Mouse (Mus musculus) regulatory T cell (primary cell): Measurements from ENCODE around the gene Klk4.

Source experiments
- in situ Hi-C: fragments of 300-600 bp; cut with MboI, MseI; formaldehyde crosslinking; loops from one replicate; pipeline ENCODE4 v1.15.1; 2025; ENCODE audit warnings: high pct_unique_total_duplicates

Klk4 gene

DNA sequence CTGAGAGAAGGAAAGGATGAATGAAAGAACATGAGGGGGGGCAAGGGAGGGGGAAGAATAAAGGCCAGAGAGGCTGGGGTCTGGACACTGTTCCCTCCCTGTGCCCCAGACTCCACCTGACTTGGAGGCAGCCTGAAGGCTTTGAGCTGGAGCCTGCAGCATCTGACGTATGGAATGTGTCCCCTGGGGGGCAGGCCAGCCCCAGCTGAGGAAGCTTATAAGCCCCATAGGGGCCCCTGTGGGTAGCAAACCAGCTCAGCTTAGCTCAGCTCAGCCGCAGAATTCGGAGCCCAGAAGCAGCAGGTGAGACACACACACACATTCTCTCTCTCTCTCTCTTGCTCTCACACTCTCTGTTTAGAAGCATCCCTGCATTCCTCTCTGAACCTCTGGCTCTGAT, at the start of gene Klk4:
Klk4 (plus strand) TSS at position 249 of the 400 bp plus-strand sequence.
- in situ Hi-C loops, result loop anchor here (5.0 kb wide), 1 partner anchor 199 kb away; no protein-coding TSS in a partner anchor

DNA sequence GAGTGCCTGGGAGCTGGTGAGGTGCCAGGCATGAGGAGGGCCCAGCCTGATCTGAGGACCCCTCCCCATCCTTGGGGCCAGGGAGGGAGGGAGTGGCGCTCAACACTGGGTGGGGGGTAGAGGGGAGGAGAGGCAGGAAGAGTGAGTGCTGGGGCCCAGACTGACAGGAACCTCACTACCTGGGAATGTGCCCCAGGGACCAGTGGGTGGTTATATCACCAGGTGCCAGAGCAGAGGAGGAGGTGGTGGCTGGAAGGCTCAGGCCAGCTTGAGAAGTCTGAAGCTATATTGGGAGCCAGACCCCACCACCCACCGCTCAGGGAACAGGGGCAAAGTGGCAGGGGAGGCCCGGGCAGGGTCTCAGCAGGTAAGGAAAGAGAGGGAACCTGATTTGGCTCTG, 39.3 kb upstream of the Klk4 start, which contains the start of gene Klk5:
Klk5 (plus strand) TSS at position 271 of the 400 bp plus-strand sequence.
- in situ Hi-C loops, result no loop called here

DNA sequence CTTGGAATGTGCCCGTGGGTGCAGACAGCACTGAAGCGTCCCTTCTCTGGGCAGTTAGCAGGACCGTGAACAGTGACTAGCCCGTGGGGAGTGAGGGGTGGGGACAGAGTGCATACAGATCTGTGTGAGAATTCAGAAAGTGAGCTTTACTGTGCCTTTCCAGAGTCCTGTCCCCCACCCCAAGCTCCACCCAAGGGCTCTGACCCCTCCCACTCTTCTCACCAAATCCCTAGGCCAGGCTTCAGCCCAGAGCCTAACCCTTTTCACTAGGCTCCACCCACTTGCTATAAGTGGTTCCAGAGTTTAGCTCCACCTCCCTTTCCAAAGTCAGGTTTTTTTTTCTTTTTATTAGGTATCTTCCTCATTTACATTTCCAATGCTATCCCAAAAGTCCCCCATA, 37.2 kb upstream of the Klk4 start:
- in situ Hi-C loops, result no loop called here

DNA sequence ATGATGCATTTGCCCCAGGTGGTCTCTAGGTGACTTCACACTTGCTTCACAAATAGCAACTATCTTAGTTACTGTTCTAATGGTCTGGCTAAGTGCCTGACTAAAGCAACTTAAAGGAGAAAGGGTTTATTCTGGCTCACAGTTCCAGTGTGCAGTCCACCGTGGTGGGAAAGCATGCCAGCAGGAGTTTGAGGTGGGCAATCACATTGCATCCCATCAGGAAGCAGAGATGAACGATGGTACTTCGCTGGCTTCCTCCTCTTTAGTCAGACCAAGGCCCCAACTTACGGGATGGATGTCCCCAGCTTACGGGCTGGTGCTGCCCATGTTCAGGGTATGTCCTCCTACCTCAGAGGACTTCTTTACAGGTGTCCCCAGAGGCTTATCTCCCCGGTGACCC, 29.3 kb upstream of the Klk4 start:
- in situ Hi-C loops, result no loop called here

DNA sequence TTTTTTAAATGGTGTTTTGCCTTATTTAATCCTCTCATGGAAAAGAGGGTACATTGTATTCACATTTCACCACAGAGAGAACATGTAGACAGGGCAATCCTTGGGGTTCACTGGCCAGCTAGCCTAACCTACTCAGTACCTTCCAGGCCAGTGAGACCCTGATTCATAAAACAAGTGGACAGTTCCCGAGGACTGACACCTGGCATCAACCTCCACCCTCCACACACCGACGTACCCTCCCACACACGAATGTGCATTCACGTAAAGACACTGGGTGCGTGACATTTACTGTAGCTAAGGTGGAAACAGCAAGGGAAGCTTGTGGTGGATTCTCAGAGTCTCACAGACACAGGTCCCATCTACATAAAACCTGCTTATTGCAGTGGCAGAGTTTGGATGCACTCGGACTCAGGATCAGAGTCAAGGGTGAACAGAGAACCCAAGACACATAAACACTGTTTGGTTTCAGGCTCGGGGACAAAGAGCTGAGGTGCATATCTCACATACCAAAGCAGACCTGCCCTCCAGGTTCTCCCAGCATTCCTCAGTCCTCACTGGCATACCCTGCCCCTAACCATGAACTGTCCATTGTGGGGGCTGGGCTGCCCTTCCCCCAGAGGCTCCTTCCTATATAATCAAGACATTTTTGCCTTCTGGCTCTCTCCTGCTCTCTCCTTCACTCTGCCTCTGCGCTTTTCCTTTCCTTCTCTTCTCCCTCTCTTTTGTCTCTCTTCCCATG, 26.1 kb upstream of the Klk4 start:
- in situ Hi-C loops, result no loop called here

DNA sequence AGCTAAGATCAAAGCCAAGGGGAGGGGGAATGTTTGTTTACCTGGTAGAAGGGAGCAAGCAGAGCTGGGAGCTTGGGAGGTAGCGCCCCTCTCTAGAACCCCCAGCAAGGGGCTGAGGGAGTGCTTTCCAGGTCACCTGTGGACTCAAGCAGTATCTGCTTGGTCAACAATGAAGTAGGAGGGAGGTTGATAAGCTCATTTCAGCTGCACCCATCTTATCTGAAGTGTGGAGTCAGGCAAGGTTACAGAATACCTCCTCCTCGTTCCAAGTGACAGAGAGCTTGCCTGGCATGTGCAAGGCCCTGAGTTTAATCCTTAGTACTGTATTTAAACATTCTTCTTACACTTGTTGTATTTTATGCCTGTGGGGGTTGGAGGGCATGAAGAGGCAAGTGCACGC, 25.3 kb upstream of the Klk4 start:
- in situ Hi-C loops, result no loop called here

DNA sequence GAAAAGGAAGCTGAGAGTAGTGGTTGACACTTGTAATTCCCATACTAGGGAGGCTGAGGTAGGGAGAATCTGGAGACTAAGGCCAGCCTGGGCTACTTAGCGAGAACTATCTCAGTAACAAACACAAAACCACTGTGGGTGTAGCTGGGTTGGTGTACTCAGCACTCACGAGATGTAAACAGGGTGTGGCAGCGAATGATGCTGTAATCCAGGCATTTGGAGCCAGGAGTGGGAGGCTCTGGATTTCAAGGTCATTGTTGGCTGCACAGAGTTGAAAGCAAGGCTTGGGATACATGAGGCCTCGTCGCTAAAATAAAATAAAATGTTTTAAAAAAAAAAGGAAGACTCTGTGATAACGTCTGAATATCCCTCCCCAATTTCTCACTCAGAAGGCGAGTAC, 24.7 kb upstream of the Klk4 start:
- in situ Hi-C loops, result no loop called here

DNA sequence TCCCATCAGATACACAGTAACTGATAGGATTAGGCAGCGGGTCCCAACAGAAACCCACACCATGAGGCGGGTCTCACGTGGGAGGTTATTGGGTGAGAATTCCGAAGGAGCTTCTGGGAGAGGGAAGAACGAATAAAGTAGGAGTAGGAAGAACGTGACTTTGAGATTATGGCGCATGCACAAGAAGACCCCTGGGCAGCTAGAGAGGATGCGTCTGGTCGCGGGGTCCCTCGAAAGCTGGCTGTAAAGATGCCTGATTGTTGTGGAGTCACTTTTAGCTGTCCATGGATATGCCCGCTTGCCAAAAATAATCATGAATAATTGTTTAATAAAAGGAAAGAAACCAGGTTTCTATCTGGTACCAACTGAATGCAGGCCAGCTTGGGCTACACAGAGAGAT, 23.5 kb upstream of the Klk4 start:
- in situ Hi-C loops, result no loop called here

DNA sequence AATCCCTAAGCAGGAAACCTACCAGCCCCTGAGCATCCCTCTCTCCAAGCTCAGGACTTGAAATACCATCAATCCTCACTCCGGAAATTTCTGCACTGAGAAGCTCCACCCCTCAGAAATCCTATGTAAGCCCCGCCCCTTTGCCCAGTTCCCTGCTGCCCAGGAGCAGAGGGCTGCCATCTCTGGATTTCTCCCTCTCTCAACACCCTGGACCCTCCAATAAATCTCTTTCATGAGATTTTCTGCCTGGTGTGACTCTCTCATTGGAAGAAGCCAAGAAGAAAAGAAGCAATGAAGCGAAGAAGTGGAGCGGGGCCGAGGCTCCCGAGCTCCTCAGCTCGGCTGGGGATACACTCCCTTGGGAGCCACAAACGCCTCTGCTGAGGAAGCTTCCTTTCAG, 20.5 kb upstream of the Klk4 start:
- in situ Hi-C loops, result no loop called here

DNA sequence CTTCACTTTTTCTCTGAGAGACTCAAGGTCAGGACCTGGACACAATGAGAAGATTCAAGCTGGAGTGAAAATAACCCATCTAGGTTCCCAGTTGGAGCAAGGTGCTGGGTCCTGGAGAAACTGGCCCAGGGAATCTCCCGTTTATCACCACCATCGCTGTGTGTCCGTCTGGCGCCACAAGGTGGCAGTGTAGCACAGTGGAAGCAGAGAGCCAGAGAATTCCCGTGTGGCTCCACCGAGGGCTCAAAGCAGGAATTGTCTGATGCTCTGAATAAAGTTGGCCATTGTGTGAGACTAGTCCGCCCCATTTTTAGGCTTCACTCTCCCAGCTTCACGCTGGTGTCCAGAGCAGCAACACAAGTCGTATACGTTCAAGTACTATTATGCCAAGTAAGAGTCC, 7.7 kb upstream of the Klk4 start:
- in situ Hi-C loops, result no loop called here

DNA sequence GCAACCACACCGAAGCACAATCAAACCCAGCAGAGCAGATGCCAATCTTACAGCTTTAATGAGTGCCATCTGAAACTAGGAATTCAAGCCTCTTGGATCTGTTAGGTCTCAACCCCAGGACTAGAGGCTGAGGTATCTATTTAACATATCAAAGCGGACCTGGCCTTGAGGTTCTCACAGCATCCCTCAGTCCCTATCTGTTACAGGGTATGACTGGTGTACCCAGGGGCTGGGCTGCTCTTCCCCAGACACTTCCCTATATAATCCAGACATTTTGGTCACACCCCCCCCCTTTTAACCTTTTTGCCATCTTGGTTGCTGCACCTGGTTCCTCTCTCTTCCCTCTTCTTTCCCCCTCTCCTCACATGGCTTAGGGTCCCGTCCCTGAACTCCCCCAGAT, 7.3 kb upstream of the Klk4 start:
- in situ Hi-C loops, result no loop called here

DNA sequence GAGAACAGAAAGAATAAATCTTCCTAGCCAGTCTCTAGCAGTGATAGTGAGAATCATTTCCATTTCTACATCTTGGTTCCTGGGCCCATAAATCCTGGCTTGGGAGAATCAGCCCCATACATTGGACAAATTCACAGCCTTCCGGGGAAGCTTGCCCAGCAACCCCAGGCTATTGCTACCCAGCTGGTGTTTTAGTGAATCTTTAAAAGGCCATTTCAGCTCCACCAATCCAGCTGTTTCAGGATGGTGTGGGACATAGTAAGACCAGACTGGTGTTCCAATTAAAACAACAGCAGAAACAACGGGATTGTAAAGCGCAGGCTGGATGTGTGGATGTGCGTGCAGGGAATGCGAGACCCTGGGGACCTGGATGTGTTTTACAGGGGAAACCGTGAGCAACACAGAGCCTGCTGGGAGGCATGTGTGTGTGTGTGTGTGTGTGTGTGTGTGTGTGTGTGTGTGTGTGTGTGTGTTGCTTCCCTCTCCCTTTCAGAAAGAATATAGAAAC, 6.0 kb upstream of the Klk4 start:
- in situ Hi-C loops, result no loop called here

DNA sequence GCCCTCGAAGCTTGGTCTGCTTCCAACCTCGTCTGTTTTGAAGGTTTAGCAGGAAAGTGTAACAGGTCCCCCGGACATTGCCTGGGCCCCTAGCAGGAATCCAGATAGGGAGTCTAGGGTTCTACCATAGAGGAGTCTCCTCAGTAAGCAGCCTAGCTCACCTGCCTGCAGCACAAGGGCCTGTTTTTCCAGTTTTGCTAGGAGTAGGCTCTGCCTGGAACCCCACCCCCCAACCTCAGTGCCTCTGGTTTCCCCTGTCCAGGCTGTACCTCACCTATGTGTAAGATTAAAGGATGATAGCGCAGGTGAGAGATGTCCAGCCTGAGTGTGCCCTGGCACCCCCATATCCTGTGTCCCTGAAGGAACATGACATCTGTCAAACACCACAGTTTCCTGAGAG, 4.5 kb upstream of the Klk4 start:
- in situ Hi-C loops, result no loop called here

DNA sequence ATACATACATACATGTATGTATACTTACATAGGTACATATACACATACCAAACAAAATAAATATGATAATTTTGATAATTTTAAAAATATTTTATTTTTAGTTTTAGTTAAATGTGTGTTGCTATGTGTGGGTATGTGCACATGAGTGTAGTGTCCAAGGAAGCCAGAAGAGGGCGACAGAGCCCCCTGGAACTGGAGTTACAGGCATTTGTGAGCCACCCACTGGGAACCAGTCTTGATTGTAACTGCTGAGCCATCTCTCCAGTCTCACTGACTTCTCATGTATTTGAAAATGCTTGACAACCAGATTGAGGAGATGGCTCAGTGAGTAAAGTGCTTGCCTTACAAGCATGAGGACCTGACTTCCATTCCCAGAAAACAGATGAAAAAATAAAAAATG, 2.7 kb upstream of the Klk4 start:
- in situ Hi-C loops, result no loop called here

DNA sequence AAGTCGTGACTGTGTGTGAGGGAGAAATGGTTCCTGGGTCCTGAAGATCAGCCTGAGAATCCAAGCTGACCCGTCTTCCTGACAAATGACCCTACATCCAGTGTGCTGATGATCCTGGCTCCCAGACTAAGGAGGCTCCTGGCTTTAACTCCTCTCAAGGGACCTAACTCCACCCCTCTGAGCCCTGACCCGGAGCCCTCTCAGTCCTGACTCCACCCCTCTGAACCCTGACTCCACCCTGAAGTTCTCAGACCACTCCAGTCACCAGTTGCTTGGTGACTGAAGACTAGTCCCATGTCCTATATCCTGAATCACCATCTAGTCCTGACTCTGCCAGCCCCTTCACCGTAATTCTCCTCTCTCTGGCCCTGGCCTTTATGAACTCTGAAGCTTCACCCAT, 1.4 kb downstream of the Klk4 start:
- in situ Hi-C loops, result loop anchor here (5.0 kb wide), 1 partner anchor 200 kb away; no protein-coding TSS in a partner anchor

DNA sequence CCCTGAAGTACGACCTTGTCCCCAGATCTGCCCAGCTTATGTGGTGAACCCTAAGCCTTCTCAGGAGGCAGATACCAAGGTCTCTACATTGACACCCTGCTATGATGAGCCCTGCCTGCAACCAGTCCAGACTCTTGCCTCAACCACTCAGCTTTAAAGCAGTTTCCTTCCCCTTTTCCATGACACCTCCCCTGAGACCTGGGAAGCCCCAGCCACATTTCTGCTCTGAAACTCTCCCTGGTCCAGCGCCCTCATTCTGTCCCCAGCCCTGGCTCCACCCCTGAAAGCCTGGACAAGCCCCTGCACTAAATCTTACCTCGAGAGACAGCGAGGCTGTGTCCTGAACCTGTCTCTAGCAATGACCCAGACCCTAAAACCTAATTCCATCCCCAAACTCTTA, 1.9 kb downstream of the Klk4 start:
- in situ Hi-C loops, result loop anchor here (5.0 kb wide), 1 partner anchor 201 kb away; no protein-coding TSS in a partner anchor

DNA sequence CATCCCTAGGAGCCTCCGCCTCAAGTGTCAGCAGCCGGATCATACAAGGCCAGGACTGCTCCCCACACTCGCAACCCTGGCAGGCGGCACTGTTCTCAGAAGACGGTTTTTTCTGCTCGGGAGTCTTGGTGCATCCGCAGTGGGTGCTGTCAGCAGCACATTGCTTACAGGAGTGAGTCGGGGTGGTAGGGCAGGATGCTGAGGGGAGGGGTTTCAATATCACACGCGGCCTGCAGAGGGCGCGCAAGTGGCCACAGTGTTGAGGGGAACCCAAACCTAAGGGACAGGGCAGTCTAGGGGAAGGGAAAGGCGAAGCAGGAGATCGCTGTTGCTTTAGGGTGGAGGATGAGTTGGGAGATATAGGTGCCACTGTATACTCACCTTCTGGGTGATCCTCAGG, 2.6 kb downstream of the Klk4 start:
- in situ Hi-C loops, result loop anchor here (5.0 kb wide), 1 partner anchor 201 kb away; no protein-coding TSS in a partner anchor

DNA sequence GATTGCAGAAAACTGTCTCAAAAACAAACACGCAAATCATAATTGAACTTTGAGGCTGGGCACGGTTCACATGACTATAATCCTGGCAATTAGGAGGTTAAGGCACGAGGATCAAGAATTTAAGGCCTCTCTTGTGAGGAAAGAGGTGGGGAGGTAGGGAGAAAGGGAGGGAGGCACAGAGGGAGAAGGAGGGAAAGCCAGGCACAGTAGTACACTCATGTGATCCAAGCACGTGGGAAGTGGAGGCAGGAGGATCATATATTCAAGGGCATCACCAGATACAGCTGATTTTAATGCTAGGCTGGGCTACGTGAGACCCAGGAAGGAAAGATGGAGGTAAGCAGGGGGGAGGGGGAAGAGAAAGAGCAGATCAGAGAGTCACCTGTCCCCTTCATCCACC, 10.4 kb downstream of the Klk4 start:
- in situ Hi-C loops, result no loop called here

DNA sequence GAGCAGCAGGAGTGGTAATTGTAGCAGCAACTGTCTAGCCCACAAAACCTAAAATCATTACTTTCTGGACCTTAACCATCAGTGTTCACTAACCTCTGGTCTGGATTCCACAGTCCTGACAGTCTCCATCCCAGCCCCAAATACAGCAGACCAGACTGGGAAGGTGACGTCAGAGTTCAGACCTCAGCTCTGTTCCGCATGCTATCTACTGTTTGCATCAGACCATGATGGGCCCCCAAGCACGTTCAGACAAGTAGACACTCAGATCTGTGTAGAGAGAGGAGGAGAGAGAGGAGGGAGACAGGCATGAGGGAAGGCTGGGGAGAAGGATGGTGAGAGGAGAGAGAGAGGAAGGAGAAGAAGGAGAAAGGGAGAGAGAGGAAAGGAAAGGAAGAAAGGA, 10.8 kb downstream of the Klk4 start:
- in situ Hi-C loops, result no loop called here

DNA sequence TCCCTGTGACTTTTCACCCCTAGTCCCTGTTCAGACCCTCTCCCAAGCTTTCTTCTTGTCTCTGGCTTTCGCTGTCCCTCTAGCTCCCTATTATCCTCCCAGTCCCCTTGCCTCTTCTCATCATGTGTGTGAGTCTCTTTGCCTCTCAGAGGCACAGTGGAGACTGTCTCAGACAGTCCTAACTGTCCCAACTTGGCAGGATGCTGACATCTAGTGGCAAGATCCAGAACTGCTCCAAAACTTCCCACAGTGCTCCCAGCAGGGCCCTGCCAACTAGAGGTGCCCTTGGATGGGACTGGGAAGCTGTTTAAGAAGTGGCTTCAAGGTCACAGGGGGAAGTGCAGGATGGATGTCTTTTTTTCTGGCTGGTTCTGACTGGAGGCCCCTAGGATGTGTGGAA, 13.9 kb downstream of the Klk4 start:
- in situ Hi-C loops, result no loop called here

DNA sequence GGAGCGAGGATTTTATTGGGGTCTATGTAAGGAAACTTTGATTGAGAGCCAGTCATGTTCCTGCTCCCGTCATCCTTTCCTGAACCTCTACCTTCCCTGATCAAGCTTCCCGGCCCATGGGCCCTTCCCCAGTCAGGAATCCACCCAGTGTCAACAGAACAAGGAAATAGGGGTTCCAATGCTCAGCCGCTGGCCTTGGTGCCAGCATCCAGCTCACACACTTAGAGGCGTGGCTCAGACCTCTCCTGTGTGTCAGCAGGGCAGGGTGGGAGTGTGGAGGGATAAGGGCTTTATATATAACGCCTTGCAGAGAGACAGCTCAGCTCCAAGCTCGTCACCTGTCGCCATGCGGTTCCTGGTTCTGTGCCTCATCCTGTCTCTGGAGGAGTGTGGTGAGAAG, 33.9 kb downstream of the Klk4 start:
- in situ Hi-C loops, result no loop called here

DNA sequence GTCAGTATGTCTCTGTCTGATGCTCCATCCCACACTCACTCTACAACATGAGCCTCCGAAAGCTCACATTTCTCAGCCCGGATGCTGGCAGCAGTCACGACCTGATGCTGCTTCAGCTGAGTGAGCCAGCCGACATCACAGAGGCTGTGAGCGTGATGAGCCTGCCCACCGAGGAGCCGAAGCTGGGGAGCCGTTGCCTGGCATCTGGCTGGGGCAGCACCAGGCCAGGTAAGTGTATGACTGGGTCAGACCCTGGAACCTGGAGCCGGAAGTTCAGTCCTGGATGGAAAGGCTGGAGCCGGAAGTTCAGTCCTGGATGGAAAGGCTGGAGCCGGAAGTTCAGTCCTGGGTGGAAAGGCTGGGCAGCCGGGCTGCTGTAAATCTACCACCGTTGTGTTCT, 37.5 kb downstream of the Klk4 start:
- in situ Hi-C loops, result no loop called here

DNA sequence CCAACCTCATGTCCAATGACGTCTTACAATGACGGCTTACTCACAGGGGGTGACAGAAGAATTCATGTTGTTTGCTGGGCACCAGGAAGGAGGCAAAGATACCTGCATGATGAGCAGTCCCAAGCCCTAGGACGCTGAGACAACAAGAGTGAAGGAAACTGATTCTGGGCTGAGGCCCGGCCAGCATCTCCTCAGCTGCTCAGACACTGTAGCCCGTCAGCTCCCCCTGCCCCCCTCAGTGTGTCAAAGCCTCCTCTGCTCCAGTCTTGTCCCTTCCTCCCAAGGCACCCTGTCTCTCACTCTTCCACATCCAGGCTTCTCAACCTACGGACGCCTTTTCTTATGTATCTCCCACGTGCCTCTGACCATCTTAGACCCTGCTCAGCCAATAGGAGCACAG, 37.9 kb downstream of the Klk4 start:
- in situ Hi-C loops, result no loop called here
